Mouse (Mus musculus) cortical plate, adult 2 months (tissue): ENCODE results near the gene Olfr218.

Source experiments
- CTCF ChIP-seq: fragments of 200-500 bp; IDR thresholded peaks from 2 replicates; pipeline ENCODE4 v1.5.1; 2011; ENCODE audit warnings: mild to moderate bottlenecking, control low read depth, low read length; ENCODE audit not compliant: insufficient read depth; ENCODE audit errors: extremely low read depth
- POLR2A ChIP-seq: fragments of 200-500 bp; IDR thresholded peaks from 2 replicates; pipeline ENCODE4 v1.6.1; 2011; ENCODE audit warnings: mild to moderate bottlenecking, low read length, control low read depth; ENCODE audit not compliant: insufficient read depth; ENCODE audit errors: extremely low read depth

- no peak for TF ChIP-seq CTCF
- no peak for TF ChIP-seq POLR2A
Observed at GRCm38 (mm10) chr1:173174154-173174842, 23.3 kb upstream of the Olfr218 start.
